Mouse (Mus musculus) large intestine, adult 2 months (tissue): ENCODE measurements around the gene Nms. TPM values are rescaled to one million over a fixed set of nuclear protein-coding genes. Genes with fewer than 3 reads are reported as not detected.

ENCODE experiments used
- DNase-seq: peaks from one replicate; pipeline ENCODE4 v3.0.0-alpha.2; 2012; ENCODE audit warnings: low read depth, low spot score
- WGBS: fragments of 180-500 bp; shearing (Covaris S2); methylation state at CpG from one replicate; pipeline ENCODE4 v1.1.7; 2018; 5-methylcytosine and 5-hydroxymethylcytosine counted together
- polyA plus RNA-seq: library from polyadenylated mRNA; depleted of rRNA; stranded (reverse); fragments of >200 nt; gene quantifications from 2 replicates; pipeline ENCODE4 v1.2.3, GENCODE M21; 2012; rRNA removed

Gene Nms
- polyA plus RNA-seq, 1 experiment: not detected

GRCm38 (mm10) chr1:38987865-38988211 is 48.9 kb downstream of the Nms start:
- WGBS: under 1% methylated on average over 25 of the region's 25 CpGs

GRCm38 (mm10) chr1:38988357-38988756 is 49.4 kb downstream of the Nms start:
- 7% methylated on average over 7 of the region's 7 CpGs for WGBS
- DNase-seq: no peak

More at GRCm38 (mm10) chr1:38987865-38988211, 48.9 kb downstream of the Nms start:
- no peak for DNase-seq

DNA sequence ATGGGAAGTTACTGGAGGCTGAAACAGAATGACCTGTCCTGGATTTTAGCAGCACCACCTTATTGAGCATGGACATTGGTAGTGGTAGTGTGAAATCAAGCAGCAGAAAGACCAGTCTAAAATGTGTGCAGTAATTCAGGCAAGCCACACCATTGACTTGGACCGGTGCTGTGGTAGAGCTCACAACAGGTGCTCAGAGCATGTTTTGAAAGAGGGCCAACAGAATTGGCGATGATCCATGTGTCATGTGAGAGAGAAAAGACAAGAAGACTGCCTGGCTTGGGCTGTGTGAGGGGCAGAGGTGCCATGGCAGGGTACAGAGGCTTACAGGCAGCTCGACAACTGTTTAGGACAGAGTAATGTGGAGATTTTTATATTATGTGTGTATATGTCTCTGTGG is 53.4 kb downstream of the Nms start:
- DNase-seq: no peak

More for the DNA sequence above, 53.4 kb downstream of the Nms start:
- WGBS: 54% methylated on average over 3 of the region's 3 CpGs

Other genes with a start within 250 kb of the Nms start
- gene Lonrf2, start 102.4 kb upstream of the Nms start, polyA plus RNA-seq: 0.25 and 0.27 TPM in 2 replicates
- 0.69 and 1.1 TPM in 2 replicates for gene Chst10, start 41.0 kb upstream of the Nms start, polyA plus RNA-seq
- 42.8 and 50.9 TPM in 2 replicates for gene Pdcl3, start 46.5 kb downstream of the Nms start, polyA plus RNA-seq